Mouse (Mus musculus) myocyte (in vitro differentiated cells): ENCODE results near the gene Habp2. TPM values are rescaled to one million over a fixed set of nuclear protein-coding genes. Genes with fewer than 3 reads are reported as not detected.

Experiments
- H3K27me3 ChIP-seq: one replicate; pipeline ENCODE4 v1.6.1; 2011; ENCODE audit not compliant: control insufficient read depth, insufficient read depth, insufficient read length
- H3K36me3 ChIP-seq: one replicate; pipeline ENCODE4 v1.6.1; 2011; ENCODE audit not compliant: control insufficient read depth, insufficient read depth
- H3K4me2 ChIP-seq: one replicate; pipeline ENCODE4 v1.6.1; 2011; ENCODE audit warnings: low read depth, control low read depth
- H3K4me3 ChIP-seq: one replicate; pipeline ENCODE4 v1.5.1; 2011; ENCODE audit warnings: mild to moderate bottlenecking, control low read depth, moderate library complexity
- H3K79me2 ChIP-seq: one replicate; pipeline ENCODE4 v1.6.1; 2011; ENCODE audit not compliant: control insufficient read depth, insufficient read depth
- H3ac ChIP-seq: one replicate; pipeline ENCODE4 v1.6.1; 2011; ENCODE audit not compliant: control insufficient read depth, insufficient read length
- CEBPB ChIP-seq: IDR thresholded peaks from 2 replicates; pipeline ENCODE4 v1.6.1; 2011; ENCODE audit warnings: mild to moderate bottlenecking, moderate library complexity; ENCODE audit not compliant: poor library complexity, insufficient read depth, severe bottlenecking
- E2F4 ChIP-seq: IDR thresholded peaks from one replicate; pipeline ENCODE4 v1.6.1; 2011; ENCODE audit warnings: mild to moderate bottlenecking, control low read depth, moderate library complexity; ENCODE audit not compliant: insufficient read depth
- MAX ChIP-seq: IDR thresholded peaks from one replicate; pipeline ENCODE4 v1.6.1; 2011; ENCODE audit warnings: low read depth, mild to moderate bottlenecking, control low read depth
- MYOD1 ChIP-seq, 3 experiments: IDR thresholded peaks; one replicate each; pipeline ENCODE4 v1.6.1; 2011; ENCODE audit warnings: control low read depth in 2 of 3, low read depth in 2 of 3, mild to moderate bottlenecking in 2 of 3, moderate library complexity in 1 of 3; ENCODE audit not compliant: insufficient read length in 2 of 3, control insufficient read depth in 1 of 3
- MYOG ChIP-seq, 3 experiments: IDR thresholded peaks; one replicate each; pipeline ENCODE4 v1.6.1; 2011; ENCODE audit warnings: control low read depth in 2 of 3, low read depth in 2 of 3, mild to moderate bottlenecking in 2 of 3; ENCODE audit not compliant: insufficient read length in 2 of 3, control insufficient read depth in 1 of 3, insufficient read depth in 1 of 3
- POLR2A ChIP-seq: IDR thresholded peaks from one replicate; pipeline ENCODE4 v1.6.1; 2011; ENCODE audit warnings: low read depth, mild to moderate bottlenecking, control low read depth, moderate library complexity; ENCODE audit not compliant: insufficient read length
- POLR2AphosphoS2 ChIP-seq: IDR thresholded peaks from one replicate; pipeline ENCODE4 v1.6.1; 2011; ENCODE audit warnings: low read depth, control low read depth; ENCODE audit not compliant: insufficient read length
- REST ChIP-seq: IDR thresholded peaks from one replicate; pipeline ENCODE4 v1.6.1; 2011; ENCODE audit warnings: mild to moderate bottlenecking, control low read depth, moderate library complexity; ENCODE audit not compliant: insufficient read depth, insufficient read length
- SRF ChIP-seq: IDR thresholded peaks from one replicate; pipeline ENCODE4 v1.6.1; 2011; ENCODE audit warnings: low read depth; ENCODE audit not compliant: control insufficient read depth, insufficient read length
- TCF12 ChIP-seq: IDR thresholded peaks from one replicate; pipeline ENCODE4 v1.6.1; 2011; ENCODE audit warnings: mild to moderate bottlenecking, control low read depth; ENCODE audit not compliant: poor library complexity, insufficient read depth, severe bottlenecking
- TCF3 ChIP-seq: IDR thresholded peaks from one replicate; pipeline ENCODE4 v1.6.1; 2011; ENCODE audit warnings: low read depth, control low read depth; ENCODE audit not compliant: insufficient read length
- USF1 ChIP-seq: IDR thresholded peaks from one replicate; pipeline ENCODE4 v1.6.1; 2011; ENCODE audit warnings: low read depth, mild to moderate bottlenecking, control low read depth, moderate library complexity
- polyA plus RNA-seq: library from polyadenylated mRNA; unstranded; fragments of >200 nt; fragmentation: generic; extraction: Trizol; gene quantifications from one replicate; pipeline ENCODE4 v1.2.1, GENCODE M21; 2012; ENCODE audit warnings: missing spikeins

Gene Habp2
- polyA plus RNA-seq, 1 experiment, result 0.49 TPM

DNA sequence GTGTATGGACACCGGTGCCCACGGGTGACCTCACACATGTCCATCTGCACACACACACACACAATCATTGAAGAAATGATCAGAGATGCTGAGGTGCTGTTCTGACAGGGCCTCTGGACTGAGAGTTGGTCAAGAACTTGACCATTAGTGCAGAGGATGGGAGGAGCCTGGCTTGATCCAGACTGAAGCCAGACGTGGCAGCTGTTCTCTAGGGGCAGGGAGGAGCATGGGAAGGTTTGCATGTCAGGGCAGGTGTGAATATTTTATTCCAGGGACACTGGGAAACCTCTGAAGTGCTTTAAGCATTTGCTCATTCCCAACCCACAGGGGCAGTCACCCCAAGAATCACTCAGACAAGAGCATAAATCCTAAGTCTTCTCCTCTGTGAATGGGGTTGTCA lies 10.3 kb downstream of the Habp2 start:
- Histone ChIP-seq H3K79me2 (no peaks in the 10 kb centered on the region), H3K36me3 (no peaks in the 10 kb centered on the region), H3ac (no peak overlapping the region), H3K4me3 (no peak overlapping the region), H3K27me3 (no peaks in the 10 kb centered on the region), H3K4me2 (no peak overlapping the region)
- no peak for TF ChIP-seq POLR2AphosphoS2
- TF ChIP-seq MYOG (IDR thresholded peaks at IDR 0.05; ENCODE audit: control insufficient read depth in 1 of 3, insufficient read depth in 1 of 3, insufficient read length in 2 of 3, low read depth in 2 of 3), result peak in 1 of 3 experiments; percentile 74
- TF ChIP-seq MYOD1 (IDR thresholded peaks at IDR 0.05; ENCODE audit: control insufficient read depth in 1 of 3, insufficient read length in 2 of 3, low read depth in 2 of 3), result peak in 2 of 3 experiments; percentile 38 to 71
- TF ChIP-seq SRF, result no peak

DNA sequence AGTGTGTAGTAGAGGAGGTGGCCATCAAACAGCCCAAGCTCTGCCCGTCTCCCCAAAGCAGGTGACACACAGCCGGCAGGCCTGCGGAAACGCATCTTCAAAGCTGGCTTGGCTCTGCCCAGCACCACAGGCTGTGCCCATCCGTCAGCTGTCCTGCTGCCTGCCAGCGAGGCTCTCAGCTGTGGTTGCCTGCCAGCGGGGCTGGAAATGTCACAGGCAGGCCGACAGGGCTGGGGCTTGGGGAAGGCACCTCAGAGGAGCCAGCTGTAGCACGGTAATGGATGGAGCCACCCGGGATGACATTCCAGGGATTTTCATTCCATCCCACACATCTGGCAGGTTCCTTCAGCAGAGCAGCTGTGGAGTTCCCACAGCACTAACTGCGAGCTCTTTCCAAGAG lies 13.9 kb downstream of the Habp2 start:
- H3K4me2 ChIP-seq, result no peak overlapping the region
- H3K79me2 ChIP-seq, result no peaks in the 10 kb centered on the region
- no peak overlapping the region for H3ac ChIP-seq
- H3K36me3 ChIP-seq, result no peaks in the 10 kb centered on the region
- no peaks in the 10 kb centered on the region for H3K27me3 ChIP-seq
- TF ChIP-seq E2F4 (no peak), USF1 (no peak), POLR2A (no peak), SRF (no peak), POLR2AphosphoS2 (no peak), MYOD1 (IDR thresholded peaks at IDR 0.05; ENCODE audit: control insufficient read depth in 1 of 3, insufficient read length in 2 of 3, low read depth in 2 of 3) (peak in 2 of 3 experiments; percentile 89 to 94), CEBPB (no peak), REST (no peak), TCF12 (no peak), MAX (no peak), TCF3 (peak; percentile 77), MYOG (IDR thresholded peaks at IDR 0.05; ENCODE audit: control insufficient read depth in 1 of 3, insufficient read depth in 1 of 3, insufficient read length in 2 of 3, low read depth in 2 of 3) (peak; percentile 10 to 81 (median 79))
- H3K4me3 ChIP-seq, result no peak overlapping the region

DNA sequence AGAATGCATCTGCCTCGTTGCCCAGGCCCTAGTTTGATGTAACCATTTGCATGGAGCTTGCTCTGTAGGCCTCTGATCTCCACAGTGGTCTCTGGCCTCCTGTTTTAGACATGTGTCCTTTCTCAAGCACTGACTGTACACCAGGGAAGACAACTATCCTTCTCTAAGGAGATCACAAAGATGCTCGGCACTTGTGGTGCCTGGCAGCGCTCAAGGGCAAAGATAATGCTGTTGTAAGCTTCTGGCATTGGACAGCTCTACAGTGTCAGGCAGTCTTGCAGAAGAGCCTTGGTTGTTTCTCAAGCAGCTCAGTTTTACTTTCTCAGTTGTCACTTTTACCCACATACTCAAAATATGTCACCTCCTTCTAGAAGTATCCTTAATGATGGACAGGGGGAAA lies 29.6 kb downstream of the Habp2 start:
- Histone ChIP-seq H3K36me3 (no peaks in the 10 kb centered on the region), H3ac (no peak overlapping the region), H3K27me3 (peaks cover 1% of the 10 kb centered on the region), H3K79me2 (no peaks in the 10 kb centered on the region), H3K4me3 (no peak overlapping the region), H3K4me2 (no peak overlapping the region)
- TF ChIP-seq E2F4 (no peak), POLR2A (no peak), TCF12 (no peak), REST (no peak), TCF3 (no peak), POLR2AphosphoS2 (no peak), USF1 (no peak), CEBPB (no peak), MYOD1 (IDR thresholded peaks at IDR 0.05; ENCODE audit: control insufficient read depth in 1 of 3, insufficient read length in 2 of 3, low read depth in 2 of 3) (no peak), MYOG (IDR thresholded peaks at IDR 0.05; ENCODE audit: control insufficient read depth in 1 of 3, insufficient read depth in 1 of 3, insufficient read length in 2 of 3, low read depth in 2 of 3) (no peak)

DNA sequence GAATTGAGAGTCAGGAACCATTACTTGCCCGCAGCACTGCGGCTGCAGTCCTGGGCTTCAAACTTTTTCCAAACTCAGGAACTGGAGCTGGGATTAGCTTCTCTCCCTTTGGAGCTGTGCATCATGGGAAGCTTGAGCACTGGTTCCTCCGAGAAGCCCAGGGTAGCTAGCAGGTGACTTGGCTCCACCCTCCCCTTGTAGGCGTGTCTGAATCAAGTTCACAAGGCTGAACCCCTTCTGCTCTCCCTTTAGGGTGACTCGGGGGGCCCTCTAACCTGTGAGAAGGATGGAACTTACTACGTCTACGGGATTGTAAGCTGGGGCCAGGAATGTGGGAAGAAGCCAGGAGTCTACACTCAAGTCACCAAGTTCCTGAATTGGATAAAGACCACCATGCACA lies 32.3 kb downstream of the Habp2 start:
- Histone ChIP-seq H3K79me2 (no peaks in the 10 kb centered on the region), H3K27me3 (peaks cover 4% of the 10 kb centered on the region), H3K4me2 (no peak overlapping the region), H3K36me3 (no peaks in the 10 kb centered on the region), H3K4me3 (no peak overlapping the region), H3ac (no peak overlapping the region)
- no peak for TF ChIP-seq USF1
- no peak for TF ChIP-seq MAX
- TF ChIP-seq MYOD1 (IDR thresholded peaks at IDR 0.05; ENCODE audit: control insufficient read depth in 1 of 3, insufficient read length in 2 of 3, low read depth in 2 of 3), result no peak
- no peak for TF ChIP-seq TCF12
- no peak for TF ChIP-seq REST
- TF ChIP-seq SRF, result no peak
- no peak for TF ChIP-seq MYOG (IDR thresholded peaks at IDR 0.05; ENCODE audit: control insufficient read depth in 1 of 3, insufficient read depth in 1 of 3, insufficient read length in 2 of 3, low read depth in 2 of 3)
- no peak for TF ChIP-seq E2F4
- no peak for TF ChIP-seq POLR2AphosphoS2
- no peak for TF ChIP-seq POLR2A
- TF ChIP-seq CEBPB, result no peak
- TF ChIP-seq TCF3, result no peak

DNA sequence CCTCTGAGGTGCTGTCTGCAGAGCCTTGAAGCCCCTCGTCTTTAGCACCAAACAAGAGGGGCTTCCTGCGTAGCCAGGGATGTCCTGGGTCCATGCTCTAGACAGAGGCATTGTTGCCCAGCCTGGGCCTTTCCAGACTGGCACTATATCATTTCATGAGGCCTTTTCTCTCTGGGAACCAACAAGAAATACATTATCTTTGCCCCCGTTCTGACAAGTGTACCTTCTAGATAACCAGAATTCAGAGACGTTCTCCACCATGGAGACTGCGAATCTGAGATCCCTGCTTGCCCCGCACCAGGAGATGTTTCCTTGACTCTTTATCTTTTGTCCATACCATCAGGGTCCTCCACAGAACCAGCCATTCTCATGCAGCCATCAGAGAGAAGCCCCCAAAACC lies 32.7 kb downstream of the Habp2 start:
- H3K36me3 ChIP-seq, result no peaks in the 10 kb centered on the region
- no peak overlapping the region for H3K4me2 ChIP-seq
- no peak overlapping the region for H3K4me3 ChIP-seq

More for the DNA sequence above, 32.7 kb downstream of the Habp2 start:
- Histone ChIP-seq H3K27me3 (peaks cover 4% of the 10 kb centered on the region), H3ac (no peak overlapping the region), H3K79me2 (no peaks in the 10 kb centered on the region)
- TF ChIP-seq POLR2A, result no peak
- TF ChIP-seq MYOG (IDR thresholded peaks at IDR 0.05; ENCODE audit: control insufficient read depth in 1 of 3, insufficient read depth in 1 of 3, insufficient read length in 2 of 3, low read depth in 2 of 3), result no peak
- no peak for TF ChIP-seq REST
- TF ChIP-seq SRF, result no peak
- TF ChIP-seq USF1, result no peak
- TF ChIP-seq E2F4, result no peak
- TF ChIP-seq MAX, result no peak
- no peak for TF ChIP-seq TCF3
- no peak for TF ChIP-seq TCF12
- no peak for TF ChIP-seq POLR2AphosphoS2
- TF ChIP-seq MYOD1 (IDR thresholded peaks at IDR 0.05; ENCODE audit: control insufficient read depth in 1 of 3, insufficient read length in 2 of 3, low read depth in 2 of 3), result no peak
- TF ChIP-seq CEBPB, result no peak
